Mouse (Mus musculus) stomach, postnatal 0 days (tissue): ENCODE data around the gene Mgat5.

Source experiments
- CTCF ChIP-seq: IDR thresholded peaks from 2 replicates; pipeline ENCODE4 v1.5.1; 2016; ENCODE audit warnings: antibody characterized with exemption, low read depth, mild to moderate bottlenecking, moderate library complexity
- EP300 ChIP-seq: optimal IDR thresholded peaks from 2 replicates; pipeline ENCODE3; 2016; ENCODE audit warnings: antibody characterized with exemption

DNA sequence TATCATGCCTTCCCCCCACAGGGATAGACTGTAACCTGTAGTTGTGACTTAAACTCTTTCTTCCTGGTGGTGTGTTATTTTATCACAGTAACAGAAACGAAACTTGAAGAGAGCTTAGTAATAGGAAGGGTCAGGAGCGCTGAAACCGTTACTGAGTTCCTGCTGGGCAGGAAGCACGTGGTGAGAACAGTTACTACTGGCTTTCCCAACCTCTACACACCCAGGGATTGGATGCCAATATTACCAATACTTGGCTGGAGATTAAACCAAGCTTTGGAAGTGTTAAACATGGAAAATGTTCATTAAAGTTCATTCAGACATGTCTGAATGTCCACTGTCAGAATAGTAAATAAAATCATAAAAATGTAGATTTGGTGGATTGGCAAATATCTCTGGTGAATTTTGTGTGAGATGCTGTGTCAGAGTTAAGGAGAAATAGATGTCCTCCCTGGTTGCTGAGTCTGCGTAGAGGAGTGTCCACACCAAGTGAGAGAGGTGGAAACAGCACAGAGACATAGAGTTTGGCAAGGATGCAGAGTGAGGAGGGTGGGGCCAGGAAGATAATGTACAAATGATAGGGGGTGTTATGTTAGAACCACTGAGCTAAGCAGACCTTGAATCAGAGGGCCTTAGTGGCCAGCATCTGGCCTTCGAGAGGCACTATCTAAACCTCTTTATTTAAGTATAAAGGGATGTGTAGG, 38.2 kb downstream of the Mgat5 start:
- TF ChIP-seq CTCF (no peak), EP300 (no peak)
